Mouse (Mus musculus): ENCODE measurements around the gene Rab40b.
"Not testable (repeated sequence)": the region's sequence is repeated elsewhere in the genome, so short reads cannot be mapped to it uniquely, and the experiment has no call there.

The Rab40b gene

DNA sequence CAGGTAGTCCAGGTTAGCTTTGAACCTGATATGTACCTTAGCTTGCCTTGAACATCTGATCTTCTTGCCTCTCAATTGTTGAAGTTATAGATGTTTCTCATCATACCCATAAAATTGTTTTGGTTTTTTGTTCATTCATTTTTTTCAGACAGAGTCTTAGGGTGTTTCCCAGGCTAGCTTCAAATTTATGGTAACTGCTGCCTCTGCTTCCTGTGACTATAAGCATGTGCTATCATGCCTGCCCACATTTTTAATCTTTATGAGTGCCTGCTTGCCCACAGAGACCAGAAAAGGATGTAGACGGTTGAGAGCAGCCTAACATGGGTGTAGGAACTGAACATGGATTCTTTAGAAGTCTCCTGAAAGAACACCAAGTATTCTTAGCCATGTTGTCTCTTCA, 19.3 kb downstream of the Rab40b start:
- no peak for DNase-seq (ENCODE audit: low spot score in 2 of 2)

DNA sequence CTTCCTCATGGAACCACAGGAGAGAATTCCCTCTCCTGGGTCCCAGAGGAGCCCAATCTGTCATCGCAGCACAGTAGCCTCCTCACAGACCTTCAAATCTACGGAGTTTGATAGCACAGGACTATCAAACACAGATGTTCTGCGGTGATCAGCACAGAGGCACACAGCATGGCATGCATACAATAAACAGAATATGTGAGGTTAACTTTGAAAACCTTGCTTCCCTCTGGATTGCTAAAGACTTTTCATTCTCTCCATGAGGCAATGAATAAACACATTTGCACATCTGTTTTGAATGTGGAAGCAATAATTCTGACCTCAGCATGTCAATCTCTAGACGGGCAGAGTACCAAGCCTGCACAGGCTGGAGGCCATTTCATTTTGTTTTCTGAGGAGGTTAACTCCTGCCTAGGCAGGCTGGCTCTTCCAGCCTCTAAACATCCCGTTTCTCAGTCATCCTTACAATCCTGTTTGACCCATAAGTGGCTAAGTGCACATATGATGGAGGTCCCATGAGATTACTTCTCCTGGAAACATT, 20.8 kb downstream of the Rab40b start:
- no peak for DNase-seq (ENCODE audit: low spot score in 2 of 2)

DNA sequence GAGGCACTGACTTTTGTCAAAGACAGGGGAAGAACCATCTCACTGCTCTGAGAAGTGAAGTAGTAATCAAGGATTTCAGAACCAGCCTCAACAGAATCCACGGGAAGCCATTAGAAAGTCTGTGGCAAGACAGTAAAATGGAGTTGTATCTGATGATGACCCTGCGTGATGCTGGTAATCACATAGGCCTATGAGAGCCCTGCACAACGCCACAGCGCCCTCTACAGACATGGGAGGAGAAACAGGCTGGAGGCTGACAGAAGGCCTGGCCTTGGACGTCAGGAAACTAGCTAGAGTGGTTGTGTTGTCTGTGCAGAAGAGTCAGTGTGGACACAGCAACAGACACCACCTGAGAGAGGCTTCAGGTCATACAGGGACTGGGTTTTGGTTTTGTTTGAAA, 25.8 kb downstream of the Rab40b start:
- DNase-seq (ENCODE audit: low spot score in 2 of 2), result peak in 1 of 2 experiments; percentile 22

DNA sequence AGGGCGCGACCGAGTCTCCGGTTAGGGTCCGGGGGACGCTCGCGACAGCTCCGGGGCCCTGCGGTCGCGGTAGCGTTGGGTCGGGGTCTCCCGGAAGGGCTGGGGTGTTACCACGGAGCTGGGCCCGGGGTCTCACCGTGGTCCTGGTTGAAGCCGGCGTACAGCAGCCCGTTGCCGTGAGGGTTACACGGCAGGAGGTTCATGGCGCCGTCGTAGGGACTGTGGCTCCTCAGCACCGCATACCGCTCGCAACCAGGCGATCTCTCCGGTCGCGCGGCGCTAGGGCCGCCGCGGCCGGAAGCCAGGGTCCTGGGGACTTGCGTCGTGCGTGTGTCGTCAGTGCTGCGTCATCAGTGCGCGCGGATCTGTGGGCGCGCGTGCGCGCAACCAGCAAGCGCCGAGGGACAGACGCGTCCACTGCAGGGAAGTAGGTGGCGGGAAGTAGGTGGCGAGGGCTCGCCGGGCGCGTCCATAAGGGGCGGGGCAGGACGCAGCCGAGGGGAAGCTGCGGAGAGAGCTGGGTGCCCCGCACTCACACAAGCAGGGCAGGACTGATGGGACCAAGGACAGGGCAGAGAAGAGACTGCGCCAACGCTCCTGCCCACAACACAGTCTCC, 33.9 kb downstream of the Rab40b start, which contains the start of gene Wdr45b:
TSS of gene Wdr45b (minus strand) at position 355 of the 617 bp plus-strand sequence.
- DNase-seq (ENCODE audit: low spot score in 2 of 2), result peak; percentile 93 to 96

- peak; percentile 38 to 42 for DNase-seq (ENCODE audit: low spot score in 2 of 2)
These were observed 34.5 kb downstream of the Rab40b start for GRCm38 (mm10) chr11:121353326-121354090.

DNA sequence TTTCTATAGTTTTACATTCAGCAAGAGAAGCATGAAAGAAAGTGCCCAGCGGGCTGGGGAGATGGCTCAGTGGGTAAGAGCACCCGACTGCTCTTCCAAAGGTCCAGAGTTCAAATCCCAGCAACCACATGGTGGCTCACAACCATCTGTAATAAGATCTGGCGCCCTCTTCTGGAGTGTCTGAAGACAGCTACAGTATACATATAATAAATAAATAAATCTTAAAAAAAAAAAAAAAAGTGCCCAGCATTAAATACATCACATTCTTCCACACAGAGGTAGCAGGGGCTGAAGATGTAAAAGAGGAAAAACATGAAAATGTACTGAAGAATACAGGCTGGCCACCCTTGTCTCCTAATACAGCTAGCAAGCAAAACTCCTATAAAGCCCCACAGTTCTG, 39.3 kb downstream of the Rab40b start:
- DNase-seq (ENCODE audit: low spot score in 2 of 2), result not testable (repeated sequence)

GRCm38 (mm10) chr11:121348166-121348565, 39.9 kb downstream of the Rab40b start:
- no peak for DNase-seq (ENCODE audit: low spot score in 2 of 2)

DNA sequence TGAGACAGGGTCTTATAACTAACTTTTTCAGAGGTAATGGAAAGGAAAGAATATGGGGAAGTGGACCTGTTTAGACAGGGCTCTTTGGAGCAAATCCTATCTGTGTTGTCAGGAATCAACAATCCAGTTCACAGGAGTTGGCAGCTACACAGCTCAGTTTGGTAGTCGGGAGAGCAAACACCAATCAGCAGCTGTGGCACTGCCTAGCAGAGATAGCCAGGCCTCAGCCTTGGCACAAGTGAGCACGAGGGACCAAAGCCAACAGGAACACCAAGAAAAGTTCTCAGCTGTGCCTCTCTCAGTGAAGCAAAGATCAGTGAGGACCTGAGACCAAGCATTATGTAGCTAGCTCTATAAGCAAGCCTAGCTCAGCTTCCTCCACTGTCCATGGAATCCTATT, 41.0 kb downstream of the Rab40b start:
- no peak for DNase-seq (ENCODE audit: low spot score in 2 of 2)

GRCm38 (mm10) chr11:121342423-121342822, 45.6 kb downstream of the Rab40b start:
- not testable (repeated sequence) for DNase-seq (ENCODE audit: low spot score in 2 of 2)

GRCm38 (mm10) chr11:121340287-121340686, 47.8 kb downstream of the Rab40b start:
- DNase-seq (ENCODE audit: low spot score in 2 of 2), result no peak

GRCm38 (mm10) chr11:121339647-121340046, 48.4 kb downstream of the Rab40b start:
- DNase-seq (ENCODE audit: low spot score in 2 of 2), result no peak

GRCm38 (mm10) chr11:121331641-121332040, 56.4 kb downstream of the Rab40b start:
- no peak for DNase-seq (ENCODE audit: low spot score in 2 of 2)

- no peak for DNase-seq (ENCODE audit: low spot score in 2 of 2)
These were observed 59.4 kb downstream of the Rab40b start for GRCm38 (mm10) chr11:121328619-121329018.

GRCm38 (mm10) chr11:121328206-121328605, 59.8 kb downstream of the Rab40b start:
- DNase-seq (ENCODE audit: low spot score in 2 of 2), result no peak

DNA sequence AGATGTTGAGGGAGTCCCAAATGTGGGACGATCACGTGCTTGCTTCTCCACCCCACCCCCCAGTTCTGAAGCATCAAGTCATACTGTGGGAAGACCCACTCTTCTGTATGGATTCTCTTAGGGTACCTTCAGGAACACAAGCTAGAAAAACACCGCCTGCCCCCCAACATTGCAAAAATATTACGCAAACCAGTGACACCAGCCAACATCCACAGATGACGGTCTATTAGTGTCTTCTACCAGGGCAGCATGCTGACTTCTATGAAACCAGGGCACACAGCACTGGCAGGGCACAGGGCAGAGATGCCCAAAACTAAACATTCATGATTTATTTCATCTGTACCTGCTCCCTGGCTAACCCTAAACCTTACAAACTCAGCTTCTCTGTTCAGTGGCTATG, 61.4 kb downstream of the Rab40b start:
- no peak for DNase-seq (ENCODE audit: low spot score in 2 of 2)

- no peak for DNase-seq (ENCODE audit: low spot score in 2 of 2)
These were observed 62.0 kb downstream of the Rab40b start for GRCm38 (mm10) chr11:121326034-121326433.

GRCm38 (mm10) chr11:121307712-121308111, 80.3 kb downstream of the Rab40b start:
- DNase-seq (ENCODE audit: low spot score in 2 of 2), result not testable (repeated sequence)

DNA sequence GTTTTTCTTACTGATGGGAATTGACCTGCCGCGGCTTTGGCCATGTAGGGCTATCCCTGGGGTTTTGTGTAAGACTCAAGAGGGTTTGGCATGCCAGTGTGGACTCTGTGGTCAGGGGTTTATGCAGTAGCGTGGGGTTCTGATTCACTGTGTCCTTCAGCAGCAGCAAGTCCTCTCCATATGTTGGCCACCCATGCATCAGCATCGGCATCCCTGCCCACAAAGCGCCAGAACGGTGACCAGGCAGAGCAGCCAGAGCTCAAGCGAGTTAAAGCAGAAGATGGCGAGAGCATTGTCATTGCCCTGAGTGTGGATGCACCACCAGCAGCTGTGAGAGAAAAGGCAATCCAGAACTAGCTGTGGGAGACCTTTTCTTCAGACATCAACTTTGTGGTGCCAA, 81.4 kb downstream of the Rab40b start:
- no peak for DNase-seq (ENCODE audit: low spot score in 2 of 2)
